Mouse (Mus musculus) heart, embryonic 16.5 days (tissue): Measurements from ENCODE around the gene Baiap2l1. TPM values are rescaled to one million over a fixed set of nuclear protein-coding genes. Genes with fewer than 3 reads are reported as not detected.

Source experiments
- ATAC-seq: fragments of 200-750 bp; cut with Nextera tagmentation; replicated peaks from 2 replicates; pipeline ENCODE4 v1.8.0; 2017; ENCODE audit warnings: moderate number of reproducible peaks; ENCODE audit not compliant: insufficient read depth, low FRiP score; ENCODE audit errors: extremely low read depth
- H3K27ac ChIP-seq: fragments of 300-500 bp; sonication (generic); 2 replicates; pipeline ENCODE4 v1.5.1; 2014; ENCODE audit warnings: mild to moderate bottlenecking, low read length, control low read depth, moderate library complexity
- H3K27me3 ChIP-seq: fragments of 300-500 bp; sonication (generic); 2 replicates; pipeline ENCODE4 v1.6.1; 2014; ENCODE audit warnings: low read length, mixed read lengths; ENCODE audit not compliant: control insufficient read depth, insufficient read depth
- H3K36me3 ChIP-seq: fragments of 300-500 bp; sonication (generic); 2 replicates; pipeline ENCODE4 v1.6.1; 2014; ENCODE audit not compliant: control insufficient read depth, insufficient read depth
- H3K4me1 ChIP-seq: fragments of 300-500 bp; sonication (generic); 2 replicates; pipeline ENCODE4 v1.6.1; 2014; ENCODE audit warnings: low read length, mixed read lengths; ENCODE audit not compliant: control insufficient read depth, insufficient read depth
- H3K4me2 ChIP-seq: fragments of 300-500 bp; sonication (generic); 2 replicates; pipeline ENCODE4 v1.6.1; 2014; ENCODE audit warnings: low read depth, mild to moderate bottlenecking, control low read depth, low read length
- H3K4me3 ChIP-seq: fragments of 300-500 bp; sonication (generic); 2 replicates; pipeline ENCODE4 v1.5.1; 2014; ENCODE audit warnings: mild to moderate bottlenecking, control low read depth, low read length
- H3K9ac ChIP-seq: fragments of 300-500 bp; sonication (generic); 2 replicates; pipeline ENCODE4 v1.6.1; 2014; ENCODE audit warnings: low read length, control low read depth
- H3K9me3 ChIP-seq: fragments of 300-500 bp; sonication (generic); replicated peaks from 2 replicates; pipeline ENCODE4 v1.6.1; 2016; ENCODE audit warnings: low read length; ENCODE audit not compliant: control insufficient read depth
- WGBS: fragments of 180-500 bp; shearing (Covaris S2); extraction: QIAGEN DNeasy Blood & Tissue Kit; methylation state at CpG from one replicate; pipeline ENCODE4 v1.1.7; 2014; 5-methylcytosine and 5-hydroxymethylcytosine counted together
- polyA plus RNA-seq: library from polyadenylated mRNA; unstranded; fragments of >200 nt; fragmentation: Nextera tagmentation; extraction: Ambion mirVana; gene quantifications from 2 replicates; pipeline ENCODE4 v1.2.1, GENCODE M21; 2015

The Baiap2l1 gene
- polyA plus RNA-seq, 1 experiment from 2014 or later: 12.0 TPM

- WGBS: 80% methylated on average over 5 of the region's 5 CpGs
- no peak for ATAC-seq
Observed at GRCm38 (mm10) chr5:144284599-144284998, 73.3 kb downstream of the Baiap2l1 start.

GRCm38 (mm10) chr5:144283551-144284031 is 74.3 kb downstream of the Baiap2l1 start:
- no peak overlapping the region for H3K4me2 ChIP-seq
- peaks cover 5% of the 10 kb centered on the region for H3K36me3 ChIP-seq
- no peaks in the 10 kb centered on the region for H3K9me3 ChIP-seq
- peaks cover 18% of the 10 kb centered on the region for H3K4me1 ChIP-seq
- no peak overlapping the region for H3K27ac ChIP-seq
- no peak overlapping the region for H3K9ac ChIP-seq
- 54% methylated on average over 8 of the region's 8 CpGs for WGBS
- ATAC-seq: no peak
- H3K27me3 ChIP-seq: no peaks in the 10 kb centered on the region
- H3K4me3 ChIP-seq: no peak overlapping the region

More at GRCm38 (mm10) chr5:144284599-144284998, 73.3 kb downstream of the Baiap2l1 start:
- peaks cover 23% of the 10 kb centered on the region for H3K4me1 ChIP-seq
- H3K9me3 ChIP-seq: no peaks in the 10 kb centered on the region
- H3K27ac ChIP-seq: no peak overlapping the region
- no peaks in the 10 kb centered on the region for H3K27me3 ChIP-seq
- H3K36me3 ChIP-seq: peaks cover 5% of the 10 kb centered on the region
- no peak overlapping the region for H3K4me3 ChIP-seq
- H3K9ac ChIP-seq: no peak overlapping the region
- no peak overlapping the region for H3K4me2 ChIP-seq

GRCm38 (mm10) chr5:144282470-144283260 is 75.2 kb downstream of the Baiap2l1 start:
- Histone ChIP-seq H3K9ac (no peak overlapping the region), H3K36me3 (peaks cover 9% of the 10 kb centered on the region)
- WGBS: 79% methylated on average over 11 of the region's 11 CpGs

GRCm38 (mm10) chr5:144279926-144280325 is 78.0 kb downstream of the Baiap2l1 start:
- no peak overlapping the region for H3K4me3 ChIP-seq
- no peaks in the 10 kb centered on the region for H3K9me3 ChIP-seq
- no peak overlapping the region for H3K9ac ChIP-seq
- H3K27ac ChIP-seq: no peak overlapping the region
- H3K36me3 ChIP-seq: peaks cover 9% of the 10 kb centered on the region
- H3K4me1 ChIP-seq: peaks cover 8% of the 10 kb centered on the region
- H3K27me3 ChIP-seq: no peaks in the 10 kb centered on the region
- ATAC-seq: no peak
- no peak overlapping the region for H3K4me2 ChIP-seq
- WGBS: 94% methylated on average over 13 of the region's 13 CpGs

More at GRCm38 (mm10) chr5:144282470-144283260, 75.2 kb downstream of the Baiap2l1 start:
- Histone ChIP-seq H3K9me3 (no peaks in the 10 kb centered on the region), H3K4me3 (no peak overlapping the region), H3K27ac (no peak overlapping the region), H3K27me3 (no peaks in the 10 kb centered on the region), H3K4me2 (no peak overlapping the region), H3K4me1 (peaks cover 15% of the 10 kb centered on the region)
- ATAC-seq: no peak

GRCm38 (mm10) chr5:144279081-144279541 is 78.8 kb downstream of the Baiap2l1 start:
- Histone ChIP-seq H3K4me2 (no peak overlapping the region), H3K4me1 (peaks cover 8% of the 10 kb centered on the region), H3K9ac (no peak overlapping the region), H3K4me3 (no peak overlapping the region), H3K27me3 (no peaks in the 10 kb centered on the region), H3K9me3 (no peaks in the 10 kb centered on the region), H3K36me3 (peaks cover 9% of the 10 kb centered on the region), H3K27ac (no peak overlapping the region)
- ATAC-seq: no peak
- WGBS: 69% methylated on average over 9 of the region's 9 CpGs

GRCm38 (mm10) chr5:144278374-144278960 is 79.4 kb downstream of the Baiap2l1 start:
- H3K4me3 ChIP-seq: no peak overlapping the region
- peaks cover 9% of the 10 kb centered on the region for H3K36me3 ChIP-seq
- H3K9ac ChIP-seq: no peak overlapping the region
- H3K9me3 ChIP-seq: no peaks in the 10 kb centered on the region
- H3K4me2 ChIP-seq: no peak overlapping the region
- H3K27ac ChIP-seq: no peak overlapping the region
- H3K4me1 ChIP-seq: peaks cover 2% of the 10 kb centered on the region; the same call in 1 of the 2 replicates
- no peak for ATAC-seq
- 87% methylated on average over 12 of the region's 13 CpGs for WGBS
- H3K27me3 ChIP-seq: no peaks in the 10 kb centered on the region

GRCm38 (mm10) chr5:144276898-144277630 is 80.8 kb downstream of the Baiap2l1 start:
- ATAC-seq: peak; percentile 41; the same call in 1 of the 2 replicates
- Histone ChIP-seq H3K4me2 (no peak overlapping the region), H3K36me3 (peaks cover 9% of the 10 kb centered on the region), H3K27me3 (no peaks in the 10 kb centered on the region), H3K9me3 (no peaks in the 10 kb centered on the region), H3K9ac (no peak overlapping the region), H3K4me3 (no peak overlapping the region), H3K27ac (0 out of 2 replicates have a peak overlapping the region, but pooled peaks have one; percentile 24), H3K4me1 (peaks cover 4% of the 10 kb centered on the region; the same call in 1 of the 2 replicates)
- WGBS: 69% methylated on average over 17 of the region's 17 CpGs

- Histone ChIP-seq H3K4me2 (no peak overlapping the region), H3K36me3 (peaks cover 6% of the 10 kb centered on the region; the same call in 1 of the 2 replicates), H3K9me3 (no peaks in the 10 kb centered on the region), H3K4me3 (no peak overlapping the region), H3K4me1 (peaks cover 13% of the 10 kb centered on the region), H3K9ac (no peak overlapping the region), H3K27ac (peak overlapping the region; percentile 54), H3K27me3 (no peaks in the 10 kb centered on the region)
- no peak for ATAC-seq
- WGBS: 74% methylated on average over 6 of the region's 6 CpGs
Observed at GRCm38 (mm10) chr5:144274904-144275303, 83.0 kb downstream of the Baiap2l1 start.
